Mouse (Mus musculus): Measurements from ENCODE around the gene Asb1. TPM values are rescaled to one million over a fixed set of nuclear protein-coding genes. Genes with fewer than 3 reads are reported as not detected.
A peak's percentile ranks its signal among the peaks of the same experiment; 100 is the strongest.

Gene Asb1
- polyA plus RNA-seq (2012; fragmentation: generic; extraction: Trizol): 14.9 TPM

- H3K36me3 ChIP-seq (ENCODE audit: control insufficient read depth, insufficient read depth): no peaks in the 10 kb centered on the region
- TF ChIP-seq MYOD1 (IDR thresholded peaks at IDR 0.05; ENCODE audit: control insufficient read depth in 1 of 3, insufficient read length in 2 of 3, low read depth in 2 of 3) (no peak), MYOG (IDR thresholded peaks at IDR 0.05; ENCODE audit: control insufficient read depth in 1 of 3, insufficient read depth in 1 of 3, insufficient read length in 2 of 3, low read depth in 2 of 3) (no peak), MAX (IDR thresholded peaks at IDR 0.05; ENCODE audit: low read depth) (no peak), E2F4 (IDR thresholded peaks at IDR 0.05; ENCODE audit: insufficient read depth) (no peak), POLR2AphosphoS2 (IDR thresholded peaks at IDR 0.05; ENCODE audit: insufficient read length, low read depth) (peak; percentile 91), CEBPB (IDR thresholded peaks at IDR 0.05; ENCODE audit: insufficient read depth, poor library complexity, severe bottlenecking) (no peak), TCF3 (IDR thresholded peaks at IDR 0.05; ENCODE audit: insufficient read length, low read depth) (no peak), SRF (IDR thresholded peaks at IDR 0.05; ENCODE audit: control insufficient read depth, insufficient read length, low read depth) (peak; percentile 23), POLR2A (IDR thresholded peaks at IDR 0.05; ENCODE audit: insufficient read length, low read depth) (peak; percentile 89), TCF12 (IDR thresholded peaks at IDR 0.05; ENCODE audit: insufficient read depth, poor library complexity, severe bottlenecking) (no peak), REST (IDR thresholded peaks at IDR 0.05; ENCODE audit: insufficient read depth, insufficient read length) (no peak), USF1 (IDR thresholded peaks at IDR 0.05; ENCODE audit: low read depth) (no peak)
- H3K27me3 ChIP-seq (ENCODE audit: control insufficient read depth, insufficient read depth, insufficient read length): no peaks in the 10 kb centered on the region
- peak within 1 kb of the TSS; percentile 36 for H3ac ChIP-seq (ENCODE audit: control insufficient read depth, insufficient read length)
- H3K4me2 ChIP-seq (ENCODE audit: low read depth): peak within 1 kb of the TSS; percentile 91
- H3K4me3 ChIP-seq: peak within 1 kb of the TSS; percentile 55
- H3K79me2 ChIP-seq (ENCODE audit: control insufficient read depth, insufficient read depth): peaks cover 8% of the 10 kb centered on the region
Measured at GRCm38 (mm10) chr1:91540271-91540826, at the start of gene Asb1. TSS of gene Asb1 (plus strand) at chr1:91540544.

DNA sequence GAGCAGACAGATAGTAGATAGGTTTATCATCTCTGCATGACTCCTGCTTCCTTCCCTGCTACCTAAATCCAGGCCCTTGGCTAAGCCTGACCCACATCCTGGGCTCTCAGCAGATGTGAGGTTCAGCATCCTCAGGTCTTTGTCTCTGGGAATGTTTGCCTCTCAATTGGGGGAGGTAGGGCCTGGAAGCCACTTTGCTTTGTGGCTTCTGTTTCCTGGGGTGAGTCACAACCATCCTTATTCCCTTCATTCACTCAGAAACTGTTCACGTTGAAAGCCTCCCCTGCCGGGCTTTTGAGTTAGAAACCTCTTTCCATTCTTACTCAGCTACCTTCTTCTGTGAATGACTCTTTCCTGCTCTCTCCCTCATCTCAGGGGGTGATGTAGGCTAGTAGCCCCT lies 47.6 kb upstream of the Asb1 start:
- Histone ChIP-seq H3K79me2 (ENCODE audit: control insufficient read depth, insufficient read depth) (peaks cover 18% of the 10 kb centered on the region), H3K4me3 (no peak overlapping the region), H3K4me2 (ENCODE audit: low read depth) (peak overlapping the region; percentile 52), H3K27me3 (ENCODE audit: control insufficient read depth, insufficient read depth, insufficient read length) (no peaks in the 10 kb centered on the region), H3K36me3 (ENCODE audit: control insufficient read depth, insufficient read depth) (no peaks in the 10 kb centered on the region), H3ac (ENCODE audit: control insufficient read depth, insufficient read length) (no peak overlapping the region)
- no peak for TF ChIP-seq TCF12 (IDR thresholded peaks at IDR 0.05; ENCODE audit: insufficient read depth, poor library complexity, severe bottlenecking)

GRCm38 (mm10) chr1:91493938-91494337 lies 46.4 kb upstream of the Asb1 start:
- Histone ChIP-seq H3K79me2 (ENCODE audit: control insufficient read depth, insufficient read depth) (peaks cover 23% of the 10 kb centered on the region), H3K4me2 (ENCODE audit: low read depth) (peak overlapping the region; percentile 88), H3K4me3 (peak overlapping the region; percentile 62), H3ac (ENCODE audit: control insufficient read depth, insufficient read length) (peak overlapping the region; percentile 59), H3K36me3 (ENCODE audit: control insufficient read depth, insufficient read depth) (no peaks in the 10 kb centered on the region), H3K27me3 (ENCODE audit: control insufficient read depth, insufficient read depth, insufficient read length) (no peaks in the 10 kb centered on the region)
- TF ChIP-seq MYOG (IDR thresholded peaks at IDR 0.05; ENCODE audit: control insufficient read depth in 1 of 3, insufficient read depth in 1 of 3, insufficient read length in 2 of 3, low read depth in 2 of 3) (no peak), E2F4 (IDR thresholded peaks at IDR 0.05; ENCODE audit: insufficient read depth) (no peak), MYOD1 (IDR thresholded peaks at IDR 0.05; ENCODE audit: control insufficient read depth in 1 of 3, insufficient read length in 2 of 3, low read depth in 2 of 3) (no peak), MAX (IDR thresholded peaks at IDR 0.05; ENCODE audit: low read depth) (no peak), POLR2A (IDR thresholded peaks at IDR 0.05; ENCODE audit: insufficient read length, low read depth) (no peak), TCF3 (IDR thresholded peaks at IDR 0.05; ENCODE audit: insufficient read length, low read depth) (no peak), TCF12 (IDR thresholded peaks at IDR 0.05; ENCODE audit: insufficient read depth, poor library complexity, severe bottlenecking) (no peak), SRF (IDR thresholded peaks at IDR 0.05; ENCODE audit: control insufficient read depth, insufficient read length, low read depth) (no peak)

DNA sequence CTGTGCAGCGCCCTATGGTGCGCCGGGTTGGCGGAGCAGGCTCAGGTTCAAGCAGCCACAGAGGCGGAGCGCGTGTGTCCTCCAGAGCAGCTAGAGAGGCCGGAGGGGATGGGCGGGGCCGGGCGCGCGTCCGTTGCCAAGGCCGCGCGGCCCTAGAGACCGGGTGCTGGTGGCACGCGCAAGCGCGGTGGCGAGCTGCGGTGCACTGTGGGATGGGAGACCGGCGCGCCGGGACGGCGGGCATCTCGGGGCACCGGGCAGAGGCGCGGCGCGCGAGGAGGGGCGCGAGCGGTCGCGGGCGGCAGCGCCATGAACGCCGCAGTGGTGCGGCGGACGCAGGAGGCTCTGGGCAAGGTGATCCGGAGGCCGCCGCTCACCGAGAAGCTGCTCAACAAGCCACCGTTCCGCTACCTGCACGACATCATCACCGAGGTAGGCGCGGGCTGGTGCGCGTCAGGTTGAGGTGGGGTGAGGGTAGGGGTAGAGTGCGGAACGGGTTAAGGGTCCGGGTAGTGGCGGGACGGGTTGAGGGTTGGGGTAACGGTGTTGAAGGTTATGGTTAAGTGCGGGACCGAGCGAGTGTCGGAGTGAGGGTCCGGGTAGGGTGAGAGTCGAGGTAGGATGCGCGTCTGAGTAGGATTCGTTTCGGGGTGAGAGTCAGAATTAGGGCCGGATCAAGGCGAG lies 45.7 kb upstream of the Asb1 start, which contains the start of gene Traf3ip1:
Gene Traf3ip1, plus strand, starts transcription at position 191 of the 684 bp plus-strand sequence.
- Histone ChIP-seq H3K4me2 (ENCODE audit: low read depth) (peak within 1 kb of the TSS; percentile 88), H3K27me3 (ENCODE audit: control insufficient read depth, insufficient read depth, insufficient read length) (no peaks in the 10 kb centered on the region), H3K36me3 (ENCODE audit: control insufficient read depth, insufficient read depth) (no peaks in the 10 kb centered on the region), H3ac (ENCODE audit: control insufficient read depth, insufficient read length) (peak within 1 kb of the TSS; percentile 59), H3K4me3 (peak within 1 kb of the TSS; percentile 62), H3K79me2 (ENCODE audit: control insufficient read depth, insufficient read depth) (peaks cover 23% of the 10 kb centered on the region)
- peak; percentile 78 for TF ChIP-seq POLR2AphosphoS2 (IDR thresholded peaks at IDR 0.05; ENCODE audit: insufficient read length, low read depth)
- TF ChIP-seq CEBPB (IDR thresholded peaks at IDR 0.05; ENCODE audit: insufficient read depth, poor library complexity, severe bottlenecking): no peak
- TF ChIP-seq POLR2A (IDR thresholded peaks at IDR 0.05; ENCODE audit: insufficient read length, low read depth): peak; percentile 90
- peak in 1 of 3 experiments; percentile 29 for TF ChIP-seq MYOG (IDR thresholded peaks at IDR 0.05; ENCODE audit: control insufficient read depth in 1 of 3, insufficient read depth in 1 of 3, insufficient read length in 2 of 3, low read depth in 2 of 3)

DNA sequence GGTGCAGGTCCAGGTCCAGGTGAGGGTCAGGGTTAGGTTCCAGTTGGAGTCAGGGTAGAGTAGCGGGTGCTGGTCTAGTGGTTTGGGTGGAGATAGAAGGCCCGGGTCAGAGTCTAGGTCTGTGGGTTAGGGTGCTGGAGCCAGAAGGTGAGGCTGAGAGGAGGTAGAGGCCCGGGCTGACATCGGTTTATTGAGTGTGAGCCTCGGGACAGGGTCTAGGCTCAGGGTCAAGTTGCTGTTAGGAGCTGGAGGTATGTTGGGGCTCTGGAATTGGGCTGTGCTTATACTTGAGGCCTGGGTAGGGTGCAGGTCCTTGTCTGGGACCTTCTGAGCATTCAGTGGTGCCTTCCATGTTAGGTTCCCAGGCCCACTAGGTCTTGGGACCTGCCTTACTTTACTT lies 45.0 kb upstream of the Asb1 start:
- TF ChIP-seq TCF12 (IDR thresholded peaks at IDR 0.05; ENCODE audit: insufficient read depth, poor library complexity, severe bottlenecking) (no peak), TCF3 (IDR thresholded peaks at IDR 0.05; ENCODE audit: insufficient read length, low read depth) (no peak), MYOG (IDR thresholded peaks at IDR 0.05; ENCODE audit: control insufficient read depth in 1 of 3, insufficient read depth in 1 of 3, insufficient read length in 2 of 3, low read depth in 2 of 3) (no peak), SRF (IDR thresholded peaks at IDR 0.05; ENCODE audit: control insufficient read depth, insufficient read length, low read depth) (no peak), E2F4 (IDR thresholded peaks at IDR 0.05; ENCODE audit: insufficient read depth) (no peak), CEBPB (IDR thresholded peaks at IDR 0.05; ENCODE audit: insufficient read depth, poor library complexity, severe bottlenecking) (no peak), POLR2AphosphoS2 (IDR thresholded peaks at IDR 0.05; ENCODE audit: insufficient read length, low read depth) (no peak), REST (IDR thresholded peaks at IDR 0.05; ENCODE audit: insufficient read depth, insufficient read length) (no peak), MAX (IDR thresholded peaks at IDR 0.05; ENCODE audit: low read depth) (no peak), POLR2A (IDR thresholded peaks at IDR 0.05; ENCODE audit: insufficient read length, low read depth) (no peak), MYOD1 (IDR thresholded peaks at IDR 0.05; ENCODE audit: control insufficient read depth in 1 of 3, insufficient read length in 2 of 3, low read depth in 2 of 3) (no peak), USF1 (IDR thresholded peaks at IDR 0.05; ENCODE audit: low read depth) (no peak)
- Histone ChIP-seq H3K27me3 (ENCODE audit: control insufficient read depth, insufficient read depth, insufficient read length) (no peaks in the 10 kb centered on the region), H3K36me3 (ENCODE audit: control insufficient read depth, insufficient read depth) (peaks cover 5% of the 10 kb centered on the region), H3K4me3 (peak overlapping the region; percentile 62), H3ac (ENCODE audit: control insufficient read depth, insufficient read length) (peak overlapping the region; percentile 59), H3K4me2 (ENCODE audit: low read depth) (peak overlapping the region; percentile 87), H3K79me2 (ENCODE audit: control insufficient read depth, insufficient read depth) (peaks cover 23% of the 10 kb centered on the region)

Measured in myocyte (in vitro differentiated cells).